Mouse (Mus musculus) heart, embryonic 16.5 days (tissue): ENCODE results near the gene Adamts20. TPM values are rescaled to one million over a fixed set of nuclear protein-coding genes. Genes with fewer than 3 reads are reported as not detected.
"Not testable (repeated sequence)": the region's sequence is repeated elsewhere in the genome, so short reads cannot be mapped to it uniquely, and the experiment has no call there.

Experiments
- ATAC-seq: fragments of 200-750 bp; cut with Nextera tagmentation; replicated peaks from 2 replicates; pipeline ENCODE4 v1.8.0; 2017; ENCODE audit warnings: moderate number of reproducible peaks; ENCODE audit not compliant: insufficient read depth, low FRiP score; ENCODE audit errors: extremely low read depth
- H3K27ac ChIP-seq: fragments of 300-500 bp; sonication (generic); 2 replicates; pipeline ENCODE4 v1.5.1; 2014; ENCODE audit warnings: mild to moderate bottlenecking, low read length, control low read depth, moderate library complexity
- H3K27me3 ChIP-seq: fragments of 300-500 bp; sonication (generic); 2 replicates; pipeline ENCODE4 v1.6.1; 2014; ENCODE audit warnings: low read length, mixed read lengths; ENCODE audit not compliant: control insufficient read depth, insufficient read depth
- H3K36me3 ChIP-seq: fragments of 300-500 bp; sonication (generic); 2 replicates; pipeline ENCODE4 v1.6.1; 2014; ENCODE audit not compliant: control insufficient read depth, insufficient read depth
- H3K4me1 ChIP-seq: fragments of 300-500 bp; sonication (generic); 2 replicates; pipeline ENCODE4 v1.6.1; 2014; ENCODE audit warnings: low read length, mixed read lengths; ENCODE audit not compliant: control insufficient read depth, insufficient read depth
- H3K4me2 ChIP-seq: fragments of 300-500 bp; sonication (generic); 2 replicates; pipeline ENCODE4 v1.6.1; 2014; ENCODE audit warnings: low read depth, mild to moderate bottlenecking, control low read depth, low read length
- H3K4me3 ChIP-seq: fragments of 300-500 bp; sonication (generic); 2 replicates; pipeline ENCODE4 v1.5.1; 2014; ENCODE audit warnings: mild to moderate bottlenecking, control low read depth, low read length
- H3K9ac ChIP-seq: fragments of 300-500 bp; sonication (generic); 2 replicates; pipeline ENCODE4 v1.6.1; 2014; ENCODE audit warnings: low read length, control low read depth
- H3K9me3 ChIP-seq: fragments of 300-500 bp; sonication (generic); replicated peaks from 2 replicates; pipeline ENCODE4 v1.6.1; 2016; ENCODE audit warnings: low read length; ENCODE audit not compliant: control insufficient read depth
- WGBS: fragments of 180-500 bp; shearing (Covaris S2); extraction: QIAGEN DNeasy Blood & Tissue Kit; methylation state at CpG from one replicate; pipeline ENCODE4 v1.1.7; 2014; 5-methylcytosine and 5-hydroxymethylcytosine counted together
- polyA plus RNA-seq: library from polyadenylated mRNA; unstranded; fragments of >200 nt; fragmentation: Nextera tagmentation; extraction: Ambion mirVana; gene quantifications from 2 replicates; pipeline ENCODE4 v1.2.1, GENCODE M21; 2015

Gene Adamts20
- 0.76 and 0.90 TPM in 2 replicates for polyA plus RNA-seq

- Histone ChIP-seq H3K9me3 (no peaks in the 10 kb centered on the region), H3K4me2 (no peak within 1 kb of the TSS), H3K27me3 (no peaks in the 10 kb centered on the region), H3K36me3 (no peaks in the 10 kb centered on the region), H3K27ac (no peak within 1 kb of the TSS), H3K4me1 (no peaks in the 10 kb centered on the region), H3K9ac (no peak within 1 kb of the TSS), H3K4me3 (no peak within 1 kb of the TSS)
- WGBS = 86% methylated on average over 11 of the region's 11 CpGs
- no peak for ATAC-seq
These were observed at the start of gene Adamts20 for GRCm38 (mm10) chr15:94465318-94465717. TSS of gene Adamts20 (minus strand) at chr15:94465418.

DNA sequence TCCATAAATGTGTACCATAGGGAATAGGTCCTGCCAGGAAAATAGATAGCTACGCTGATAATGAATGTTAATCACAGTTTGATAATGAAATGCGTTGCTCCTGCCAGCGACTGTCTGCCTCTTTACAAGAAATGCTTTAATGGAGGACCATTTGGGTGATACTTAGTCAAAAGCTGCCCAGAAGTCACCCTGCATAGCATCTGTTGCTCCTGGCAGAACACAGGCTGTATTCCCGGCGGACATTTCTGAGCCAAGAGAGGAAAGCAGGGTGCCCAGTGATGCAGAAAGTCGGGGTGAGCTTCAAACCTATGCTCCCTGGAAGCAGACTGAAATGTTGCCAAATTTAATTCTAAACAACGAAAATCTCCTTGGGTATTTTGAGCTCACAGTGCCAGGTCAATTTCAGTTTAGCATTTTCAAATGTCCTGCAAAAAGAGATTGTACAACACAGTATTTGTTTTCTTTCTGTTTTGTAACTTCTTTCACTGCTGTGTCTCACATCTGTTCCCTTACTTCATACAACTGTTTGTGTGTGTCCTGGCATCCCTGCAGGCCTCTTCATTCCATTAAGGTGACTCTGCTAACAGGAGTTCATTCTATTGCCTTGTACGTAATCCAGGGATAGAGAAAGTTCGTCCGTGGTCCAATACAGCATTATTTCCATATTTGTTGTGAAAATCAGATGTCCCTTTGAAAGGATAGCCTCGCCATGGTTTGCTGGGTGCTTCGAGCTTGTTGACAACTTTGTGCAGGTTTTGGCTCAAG lies 38.4 kb upstream of the Adamts20 start:
- Histone ChIP-seq H3K27me3 (no peaks in the 10 kb centered on the region), H3K36me3 (no peaks in the 10 kb centered on the region), H3K4me3 (no peak overlapping the region), H3K9me3 (no peaks in the 10 kb centered on the region), H3K4me2 (no peak overlapping the region), H3K4me1 (no peaks in the 10 kb centered on the region), H3K9ac (no peak overlapping the region), H3K27ac (no peak overlapping the region)
- WGBS = 67% methylated on average over 12 of the region's 12 CpGs
- no peak for ATAC-seq

GRCm38 (mm10) chr15:94499260-94499659 lies 34.0 kb upstream of the Adamts20 start:
- Histone ChIP-seq H3K9me3 (peaks cover 2% of the 10 kb centered on the region; the same call in 1 of the 2 replicates), H3K27ac (no peak overlapping the region), H3K4me3 (no peak overlapping the region), H3K4me1 (no peaks in the 10 kb centered on the region), H3K27me3 (no peaks in the 10 kb centered on the region), H3K9ac (no peak overlapping the region), H3K4me2 (no peak overlapping the region), H3K36me3 (no peaks in the 10 kb centered on the region)
- no peak for ATAC-seq
- WGBS = 49% methylated on average over 1 of the region's 1 CpGs

DNA sequence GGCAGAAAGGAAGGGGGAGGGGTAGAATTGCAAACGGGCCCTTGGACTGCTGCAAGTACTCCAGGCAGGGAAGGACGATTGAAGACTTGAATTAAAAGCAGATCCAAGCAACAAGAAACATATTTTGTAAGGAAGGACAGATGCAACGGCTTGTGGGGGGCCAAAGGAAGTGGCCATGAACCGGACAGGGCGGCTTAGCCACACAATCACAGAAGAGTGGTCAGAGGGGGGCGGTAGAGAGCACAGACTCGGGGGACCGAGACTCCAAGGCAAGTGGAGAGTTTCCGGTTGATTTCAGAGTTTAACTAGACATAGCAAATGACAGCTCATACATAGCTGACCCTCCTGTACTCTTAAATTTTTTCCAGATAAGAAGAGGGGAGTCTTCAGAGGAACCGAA lies 30.7 kb upstream of the Adamts20 start:
- Histone ChIP-seq H3K27me3 (no peaks in the 10 kb centered on the region), H3K4me3 (no peak overlapping the region), H3K4me1 (no peaks in the 10 kb centered on the region), H3K9ac (no peak overlapping the region), H3K9me3 (peaks cover 2% of the 10 kb centered on the region; the same call in 1 of the 2 replicates), H3K4me2 (no peak overlapping the region), H3K27ac (no peak overlapping the region), H3K36me3 (no peaks in the 10 kb centered on the region)
- WGBS = 72% methylated on average over 10 of the region's 10 CpGs
- ATAC-seq = no peak

GRCm38 (mm10) chr15:94494445-94494844 lies 29.2 kb upstream of the Adamts20 start:
- no peaks in the 10 kb centered on the region for H3K4me1 ChIP-seq
- no peaks in the 10 kb centered on the region for H3K27me3 ChIP-seq
- ATAC-seq = no peak
- no peaks in the 10 kb centered on the region for H3K36me3 ChIP-seq
- H3K4me2 ChIP-seq = no peak overlapping the region
- H3K27ac ChIP-seq = no peak overlapping the region
- no peak overlapping the region for H3K4me3 ChIP-seq
- peaks cover 2% of the 10 kb centered on the region; the same call in 1 of the 2 replicates for H3K9me3 ChIP-seq
- 100% methylated on average over 1 of the region's 1 CpGs for WGBS
- H3K9ac ChIP-seq = no peak overlapping the region

DNA sequence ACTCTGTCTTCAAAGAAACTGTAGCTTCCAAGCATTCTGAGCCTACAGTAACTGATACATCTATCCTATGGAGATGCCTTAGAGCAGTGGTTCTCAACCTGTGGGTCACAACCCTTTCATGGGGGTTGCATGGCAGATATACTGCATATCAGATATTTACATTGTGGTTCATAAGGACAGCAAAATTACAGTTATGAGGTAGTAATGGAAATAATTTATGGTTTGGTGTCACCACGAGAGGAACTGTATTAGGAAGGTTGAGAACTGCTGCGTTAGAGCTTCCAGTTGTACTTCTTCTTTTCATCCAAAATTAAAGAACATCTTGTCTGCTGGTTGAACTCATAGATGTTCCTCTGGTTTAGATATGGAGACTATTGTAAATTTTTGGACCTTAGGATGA lies 24.2 kb upstream of the Adamts20 start:
- 83% methylated on average over 2 of the region's 2 CpGs for WGBS

GRCm38 (mm10) chr15:94488028-94488427 lies 22.8 kb upstream of the Adamts20 start:
- not testable (repeated sequence) for ATAC-seq, H3K9ac ChIP-seq, H3K36me3 ChIP-seq, H3K4me3 ChIP-seq, H3K9me3 ChIP-seq, H3K4me2 ChIP-seq, H3K27me3 ChIP-seq, H3K4me1 ChIP-seq, H3K27ac ChIP-seq
- 68% methylated on average over 2 of the region's 2 CpGs for WGBS

More for the DNA sequence above, 24.2 kb upstream of the Adamts20 start:
- Histone ChIP-seq H3K4me3 (no peak overlapping the region), H3K4me1 (no peaks in the 10 kb centered on the region), H3K27ac (no peak overlapping the region), H3K9ac (no peak overlapping the region), H3K4me2 (no peak overlapping the region), H3K9me3 (peaks cover 2% of the 10 kb centered on the region; the same call in 1 of the 2 replicates), H3K27me3 (no peaks in the 10 kb centered on the region), H3K36me3 (no peaks in the 10 kb centered on the region)
- no peak for ATAC-seq

- Histone ChIP-seq H3K36me3 (no peaks in the 10 kb centered on the region), H3K4me3 (no peak overlapping the region), H3K4me2 (no peak overlapping the region), H3K4me1 (no peaks in the 10 kb centered on the region), H3K9me3 (no peaks in the 10 kb centered on the region), H3K27ac (no peak overlapping the region), H3K27me3 (no peaks in the 10 kb centered on the region), H3K9ac (no peak overlapping the region)
- no peak for ATAC-seq
- 83% methylated on average over 2 of the region's 2 CpGs for WGBS
These were observed 17.3 kb upstream of the Adamts20 start for GRCm38 (mm10) chr15:94482555-94482954.

DNA sequence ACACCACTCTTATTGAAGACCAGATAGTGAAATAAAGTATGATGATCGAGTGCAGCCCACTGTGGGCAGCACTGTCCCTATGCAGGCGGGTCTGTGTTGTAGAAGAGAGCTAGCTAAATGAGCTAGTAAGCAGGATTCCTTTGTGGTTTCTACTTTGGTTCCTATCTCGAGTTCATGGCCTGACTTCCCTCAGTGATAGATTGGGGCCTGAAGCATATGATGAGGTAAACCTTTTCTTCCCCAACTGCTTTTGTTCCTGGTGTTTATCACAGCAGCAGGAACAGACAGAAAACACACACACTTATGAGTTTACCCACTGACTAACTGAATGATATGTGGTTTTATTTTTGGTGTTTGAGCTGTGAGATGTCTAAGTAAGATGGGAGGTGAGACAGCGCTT lies 15.6 kb upstream of the Adamts20 start:
- Histone ChIP-seq H3K4me3 (no peak overlapping the region), H3K36me3 (no peaks in the 10 kb centered on the region), H3K4me2 (no peak overlapping the region), H3K27ac (no peak overlapping the region), H3K27me3 (no peaks in the 10 kb centered on the region), H3K9me3 (no peaks in the 10 kb centered on the region), H3K4me1 (no peaks in the 10 kb centered on the region), H3K9ac (no peak overlapping the region)
- 73% methylated on average over 4 of the region's 4 CpGs for WGBS
- ATAC-seq = no peak
